Comparison of ENCODE assay signal across 20 mouse cellular contexts in the genomic region with DNA sequence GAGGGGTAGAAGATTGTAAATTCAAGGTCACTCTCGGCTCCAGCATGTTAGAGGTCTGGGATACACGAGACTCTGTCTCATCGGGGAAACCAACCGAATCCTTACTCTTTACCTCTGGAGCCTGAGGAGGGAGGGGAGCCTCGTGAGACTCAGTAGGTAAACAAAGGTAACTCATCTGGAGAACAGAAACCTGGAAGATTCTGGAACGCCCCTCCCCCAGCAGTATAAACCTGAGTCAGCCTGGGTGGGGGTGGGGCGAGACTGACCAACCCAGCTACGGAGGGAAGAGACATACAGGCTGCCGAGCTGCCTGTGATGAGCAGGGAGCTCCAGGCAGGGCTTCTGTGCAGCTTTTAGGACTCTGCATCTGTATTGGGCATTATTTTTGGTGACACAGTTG. TPM values are rescaled to one million over a fixed set of nuclear protein-coding genes. Genes with fewer than 3 reads are reported as not detected.
DNase-seq lines count a peak whose midpoint lies in the region; ATAC-seq lines count a peak whose summit lies in the region.
"Had no signal": no experiment of that assay in that cellular context is flagged by ENCODE, and none has a peak within 500 bp of the region (broad histone marks: within the 10 kb centered on the region; RNA-seq: fewer than 3 reads in every experiment).

No protein-coding gene starts in this region.

- no peak overlapping the region for H3K27ac ChIP-seq in heart, embryonic 16.5 days (ENCODE audit: low read length)
- 0 out of 2 replicates have a peak overlapping the region, but pooled peaks have one; percentile 27 for H3K27ac ChIP-seq in intestine, embryonic 14.5 days (ENCODE audit: low read depth)
- H3K27ac ChIP-seq: embryonic facial prominence, embryonic 12.5 days; forebrain, embryonic 10.5 days; hindbrain, embryonic 15.5 days had no signal

- no peaks in the 10 kb centered on the region for H3K27me3 ChIP-seq in heart, embryonic 16.5 days (ENCODE audit: control insufficient read depth, insufficient read depth, low read length)
- no peaks in the 10 kb centered on the region for H3K27me3 ChIP-seq in intestine, embryonic 14.5 days (replicated peaks; ENCODE audit: control insufficient read depth, insufficient read depth, low read length)
- H3K27me3 ChIP-seq: hindbrain, embryonic 15.5 days; Patski had no signal

- intact Hi-C loops in heart, postnatal 25 days (cut with DNase I), result no loop called here

- H3K9ac ChIP-seq in heart, embryonic 16.5 days (ENCODE audit: low read length), result 0 out of 2 replicates have a peak overlapping the region, but pooled peaks have one; percentile 17
- H3K9ac ChIP-seq in intestine, embryonic 14.5 days (ENCODE audit: low read length), result 0 out of 2 replicates have a peak overlapping the region, but pooled peaks have one; percentile 7
- H3K9ac ChIP-seq: embryonic facial prominence, embryonic 12.5 days; hindbrain, embryonic 15.5 days had no signal

- H3K9me3 ChIP-seq in heart, embryonic 16.5 days (replicated peaks; ENCODE audit: control insufficient read depth, low read length), result no peaks in the 10 kb centered on the region
- H3K9me3 ChIP-seq in intestine, embryonic 14.5 days (ENCODE audit: control insufficient read depth, low read length), result no peaks in the 10 kb centered on the region
- H3K9me3 ChIP-seq: embryonic facial prominence, embryonic 12.5 days; forebrain, embryonic 10.5 days; hindbrain, embryonic 15.5 days; midbrain, embryonic 10.5 days had no signal

- peak overlapping the region; percentile 36; the same call in 1 of the 2 replicates for H3K4me2 ChIP-seq in heart, embryonic 16.5 days (ENCODE audit: low read depth, low read length)
- H3K4me2 ChIP-seq in intestine, embryonic 14.5 days (ENCODE audit: low read length), result 0 out of 2 replicates have a peak overlapping the region, but pooled peaks have one; percentile 15
- H3K4me2 ChIP-seq: embryonic facial prominence, embryonic 12.5 days; hindbrain, embryonic 15.5 days had no signal

- H3K36me3 ChIP-seq in heart, embryonic 16.5 days (ENCODE audit: control insufficient read depth, insufficient read depth), result no peaks in the 10 kb centered on the region
- H3K36me3 ChIP-seq in intestine, embryonic 14.5 days (ENCODE audit: control insufficient read depth, insufficient read depth, low read length), result no peaks in the 10 kb centered on the region
- H3K36me3 ChIP-seq: embryonic facial prominence, embryonic 12.5 days; forebrain, embryonic 10.5 days; hindbrain, embryonic 15.5 days; midbrain, embryonic 10.5 days had no signal

- no peak for DNase-seq in heart, postnatal 25 days (ENCODE audit: low spot score)
- DNase-seq in retina, postnatal 1 day, result peak; percentile 17
- no peak for DNase-seq in retina, embryonic 14.5 days (ENCODE audit: low spot score)
- DNase-seq in intestine, embryonic 14.5 days (ENCODE audit: low spot score), result peak; percentile 79
- peak; percentile 80 for DNase-seq in yolk sac, embryonic 10.5 days (ENCODE audit: low spot score)
- DNase-seq in thymus, postnatal 36 days, result no peak
- DNase-seq in urinary bladder, postnatal 4 days (ENCODE audit: low spot score in 2 of 2), result no peak
- DNase-seq: cerebellum, adult 11-12 months; cerebellum, postnatal 36 days; kidney, adult 9 months; layer of hippocampus, postnatal 36 days; lung, postnatal 36 days; thymus, postnatal 25 days had no signal

- 28% methylated on average over 9 of the region's 9 CpGs for WGBS in heart, embryonic 16.5 days
- 23% methylated on average over 9 of the region's 9 CpGs for WGBS in intestine, embryonic 14.5 days

- H3K4me3 ChIP-seq in heart, embryonic 16.5 days (ENCODE audit: low read length), result no peak overlapping the region
- H3K4me3 ChIP-seq in intestine, embryonic 14.5 days (ENCODE audit: low read depth, low read length), result no peak overlapping the region
- H3K4me3 ChIP-seq: embryonic facial prominence, embryonic 12.5 days; forebrain, embryonic 10.5 days; hindbrain, embryonic 15.5 days; midbrain, embryonic 10.5 days had no signal

- H3K4me1 ChIP-seq in heart, embryonic 16.5 days (ENCODE audit: control insufficient read depth, insufficient read depth, low read length), result peaks cover 10% of the 10 kb centered on the region
- peaks cover 12% of the 10 kb centered on the region; the same call in 1 of the 2 replicates for H3K4me1 ChIP-seq in intestine, embryonic 14.5 days (replicated peaks; ENCODE audit: control insufficient read depth, insufficient read depth, low read length)

- no peak for ATAC-seq in heart, embryonic 16.5 days (replicated peaks; ENCODE audit: extremely low read depth, insufficient read depth, low FRiP score)
- ATAC-seq in intestine, embryonic 14.5 days (replicated peaks; ENCODE audit: low FRiP score, low TSS enrichment, low read depth), result peak; percentile 67
- ATAC-seq: CD4-positive, CD25-positive, alpha-beta regulatory T cell, adult 4 months; Patski had no signal

RNA-seq across cellular contexts. Expression of a gene that starts 21.1 kb away (rescaled TPM):
- 0.80 and 1.1 TPM in 2 replicates for polyA plus RNA-seq in heart, embryonic 16.5 days (2015; fragmentation: Nextera tagmentation; extraction: Ambion mirVana)
- 1 to 10 TPM; 1.2 to 1.5 TPM for total RNA-seq in heart, postnatal 25 days (2021)
- polyA plus RNA-seq in intestine, embryonic 14.5 days (2014; fragmentation: Nextera tagmentation; extraction: Ambion mirVana), result 3.5 and 4.8 TPM in 2 replicates

RNA-seq across cellular contexts. Expression of a gene that starts 26.9 kb away (rescaled TPM):
- polyA plus RNA-seq in heart, embryonic 16.5 days (2015; fragmentation: Nextera tagmentation; extraction: Ambion mirVana), result 3.6 and 7.1 TPM in 2 replicates
- under 1 TPM; 0.18 to 0.45 TPM for total RNA-seq in heart, postnatal 25 days (2021)
- 28.0 and 36.1 TPM in 2 replicates for polyA plus RNA-seq in intestine, embryonic 14.5 days (2014; fragmentation: Nextera tagmentation; extraction: Ambion mirVana)

Comparison
In these comparisons a context has a peak if more than half of its experiments do, and no peak if none do; other contexts are left out.
1. DNase-seq: peak in retina, postnatal 1 day (single experiment), intestine, embryonic 14.5 days (single experiment) and yolk sac, embryonic 10.5 days (single experiment); none in heart, postnatal 25 days (single experiment), retina, embryonic 14.5 days (single experiment), thymus, postnatal 36 days (0 of 2) and urinary bladder, postnatal 4 days (0 of 2).